Mouse (Mus musculus): Measurements from ENCODE around the gene Krt87. TPM values are rescaled to one million over a fixed set of nuclear protein-coding genes. Genes with fewer than 3 reads are reported as not detected.

The Krt87 gene
- polyA plus RNA-seq, 1 experiment from 2014 or later = 0.86 TPM

DNA sequence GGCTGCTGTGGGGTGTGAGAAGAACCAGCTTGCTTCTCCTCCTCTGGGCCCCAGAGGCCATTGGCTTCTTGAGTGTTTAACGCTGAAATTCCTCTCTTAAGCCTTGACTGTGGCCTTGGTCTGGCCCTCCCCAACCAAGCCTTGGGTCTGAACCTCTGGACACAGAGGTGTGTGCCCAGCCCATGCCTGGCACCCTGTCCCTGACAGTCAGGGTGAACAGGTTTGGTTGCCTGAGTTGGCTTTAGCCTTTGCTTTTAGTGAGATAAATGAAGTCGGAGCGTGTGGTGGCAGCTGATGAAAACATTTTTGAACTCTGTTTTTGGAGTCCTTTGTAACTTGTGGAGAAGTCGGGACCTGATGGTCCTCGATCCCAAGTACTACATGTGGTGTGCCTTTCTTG, 48.4 kb downstream of the Krt87 start:
- no peaks in the 10 kb centered on the region for H3K9me3 ChIP-seq (ENCODE audit: control insufficient read depth, low read length)
- WGBS = 86% methylated on average over 5 of the region's 5 CpGs

DNA sequence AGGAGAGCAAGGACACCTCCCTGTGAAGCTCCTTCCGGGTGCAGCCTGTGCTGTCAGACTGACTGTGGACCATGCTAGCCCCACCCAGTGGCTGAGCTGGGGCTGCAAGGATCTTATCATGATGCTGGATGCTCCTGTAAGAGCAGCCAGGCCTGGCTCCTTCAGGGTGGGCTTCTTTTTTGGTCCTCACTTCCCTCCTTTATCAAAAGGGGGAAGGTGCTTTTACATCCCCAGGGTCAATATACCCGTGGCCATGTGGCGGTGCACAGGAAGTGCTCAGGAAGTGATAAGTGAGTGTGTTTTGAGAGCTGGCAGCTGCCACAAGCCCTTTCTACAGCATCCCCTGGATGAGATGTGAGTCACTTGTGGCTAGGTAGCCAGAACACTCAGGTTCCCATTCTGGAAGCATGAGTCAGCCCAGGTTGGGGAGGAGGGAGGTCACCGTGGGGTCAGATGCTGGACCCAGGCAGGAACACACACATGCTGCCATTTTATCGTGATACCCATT, 50.5 kb downstream of the Krt87 start:
- Histone ChIP-seq H3K27me3 (replicated peaks; ENCODE audit: control insufficient read depth, insufficient read depth, low read length) (no peaks in the 10 kb centered on the region), H3K9ac (ENCODE audit: low read depth, low read length) (no peak overlapping the region), H3K4me2 (ENCODE audit: low read depth, low read length) (no peak overlapping the region), H3K36me3 (ENCODE audit: control insufficient read depth, insufficient read depth, low read length) (no peaks in the 10 kb centered on the region), H3K4me3 (ENCODE audit: low read depth, low read length) (no peak overlapping the region), H3K9me3 (ENCODE audit: control insufficient read depth, low read length) (no peaks in the 10 kb centered on the region), H3K27ac (replicated peaks; ENCODE audit: low read depth, low read length) (no peak overlapping the region), H3K4me1 (ENCODE audit: control insufficient read depth, insufficient read depth, low read length) (no peaks in the 10 kb centered on the region)
- no peak for ATAC-seq (ENCODE audit: low read depth)
- no peak for DNase-seq (ENCODE audit: low spot score)
- WGBS = 47% methylated on average over 5 of the region's 5 CpGs

More for the DNA sequence above, 48.4 kb downstream of the Krt87 start:
- H3K4me1 ChIP-seq (ENCODE audit: control insufficient read depth, insufficient read depth, low read length) = no peaks in the 10 kb centered on the region
- H3K36me3 ChIP-seq (ENCODE audit: control insufficient read depth, insufficient read depth, low read length) = no peaks in the 10 kb centered on the region
- no peak overlapping the region for H3K4me2 ChIP-seq (ENCODE audit: low read depth, low read length)
- H3K9ac ChIP-seq (ENCODE audit: low read depth, low read length) = no peak overlapping the region
- H3K4me3 ChIP-seq (ENCODE audit: low read depth, low read length) = no peak overlapping the region
- DNase-seq (ENCODE audit: low spot score) = no peak
- no peak overlapping the region for H3K27ac ChIP-seq (replicated peaks; ENCODE audit: low read depth, low read length)
- ATAC-seq (ENCODE audit: low read depth) = no peak
- H3K27me3 ChIP-seq (replicated peaks; ENCODE audit: control insufficient read depth, insufficient read depth, low read length) = no peaks in the 10 kb centered on the region

DNA sequence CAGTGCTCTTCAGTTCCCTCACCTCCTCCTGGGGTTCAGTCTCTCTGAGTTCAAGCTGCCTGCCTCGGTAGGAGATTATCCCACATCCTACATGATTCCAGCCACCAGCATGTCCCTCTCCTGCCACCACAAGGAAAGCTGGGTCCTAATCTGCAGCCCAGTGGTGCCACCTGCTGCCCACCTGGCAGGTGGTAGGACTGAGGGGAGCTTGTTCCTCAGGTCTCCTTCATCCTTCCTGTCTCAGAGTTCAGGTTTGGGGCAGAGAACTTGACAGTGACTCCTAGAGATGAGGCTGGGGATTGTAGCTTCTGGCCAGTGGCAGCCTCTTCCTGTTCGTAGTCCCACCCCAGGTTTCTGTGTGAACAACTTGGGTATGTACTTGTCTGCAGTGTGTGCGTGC, 51.4 kb downstream of the Krt87 start:
- Histone ChIP-seq H3K4me3 (ENCODE audit: low read depth, low read length) (no peak overlapping the region), H3K4me1 (ENCODE audit: control insufficient read depth, insufficient read depth, low read length) (no peaks in the 10 kb centered on the region), H3K27ac (replicated peaks; ENCODE audit: low read depth, low read length) (no peak overlapping the region), H3K27me3 (replicated peaks; ENCODE audit: control insufficient read depth, insufficient read depth, low read length) (no peaks in the 10 kb centered on the region), H3K4me2 (ENCODE audit: low read depth, low read length) (no peak overlapping the region), H3K9ac (ENCODE audit: low read depth, low read length) (no peak overlapping the region), H3K36me3 (ENCODE audit: control insufficient read depth, insufficient read depth, low read length) (no peaks in the 10 kb centered on the region), H3K9me3 (ENCODE audit: control insufficient read depth, low read length) (no peaks in the 10 kb centered on the region)
- DNase-seq (ENCODE audit: low spot score) = no peak
- WGBS = 60% methylated on average over 3 of the region's 3 CpGs
- ATAC-seq (ENCODE audit: low read depth) = 0 out of 2 replicates have a peak, but pooled peaks have one; percentile 45

DNA sequence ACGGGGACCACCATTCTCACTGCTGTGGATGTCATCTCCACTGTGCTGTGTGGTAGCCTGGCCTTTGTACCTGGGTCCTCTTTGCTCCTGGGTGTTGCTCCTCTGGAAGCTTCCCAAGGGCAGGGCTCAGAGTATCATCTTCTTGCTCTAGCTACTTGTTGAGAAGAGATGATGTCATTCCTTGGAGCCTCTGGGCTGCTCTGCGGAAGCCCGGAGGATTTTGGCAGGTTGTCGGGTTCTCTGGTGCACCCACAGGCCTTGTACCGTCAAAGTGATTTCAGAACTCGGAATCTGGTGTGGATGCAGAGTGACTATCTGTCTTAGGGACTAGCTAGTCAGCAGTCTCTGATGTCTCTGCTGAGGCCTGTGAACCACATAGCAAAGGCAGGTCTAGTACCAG, 53.5 kb downstream of the Krt87 start:
- Histone ChIP-seq H3K4me2 (ENCODE audit: low read depth, low read length) (no peak overlapping the region), H3K4me1 (ENCODE audit: control insufficient read depth, insufficient read depth, low read length) (no peaks in the 10 kb centered on the region), H3K27me3 (replicated peaks; ENCODE audit: control insufficient read depth, insufficient read depth, low read length) (no peaks in the 10 kb centered on the region), H3K9ac (ENCODE audit: low read depth, low read length) (no peak overlapping the region), H3K9me3 (ENCODE audit: control insufficient read depth, low read length) (no peaks in the 10 kb centered on the region), H3K4me3 (ENCODE audit: low read depth, low read length) (no peak overlapping the region), H3K36me3 (ENCODE audit: control insufficient read depth, insufficient read depth, low read length) (no peaks in the 10 kb centered on the region), H3K27ac (replicated peaks; ENCODE audit: low read depth, low read length) (no peak overlapping the region)
- 76% methylated on average over 6 of the region's 6 CpGs for WGBS
- ATAC-seq (ENCODE audit: low read depth) = no peak
- DNase-seq (ENCODE audit: low spot score) = no peak

DNA sequence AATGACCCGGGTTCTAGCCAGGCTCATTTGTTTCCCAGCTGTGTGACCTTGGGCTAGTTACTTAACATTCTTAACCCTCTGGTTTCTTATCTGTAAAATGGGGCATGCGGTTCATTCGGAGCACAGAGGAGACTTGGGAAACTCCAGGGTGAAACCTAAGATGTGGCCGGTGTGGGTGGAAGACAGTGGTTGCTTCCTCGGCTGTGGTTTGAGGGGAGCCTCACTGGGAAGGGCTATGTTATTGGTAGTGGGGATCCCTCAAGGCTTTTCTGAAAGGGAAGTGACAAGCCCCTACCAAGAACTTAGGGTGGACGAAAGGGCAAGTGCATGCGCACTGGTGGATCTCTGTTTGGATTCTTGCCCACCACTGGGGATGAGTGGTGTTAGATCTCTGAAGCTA, 54.0 kb downstream of the Krt87 start:
- no peak overlapping the region for H3K4me2 ChIP-seq (ENCODE audit: low read depth, low read length)
- no peak overlapping the region for H3K4me3 ChIP-seq (ENCODE audit: low read depth, low read length)
- H3K36me3 ChIP-seq (ENCODE audit: control insufficient read depth, insufficient read depth, low read length) = no peaks in the 10 kb centered on the region
- WGBS = 81% methylated on average over 7 of the region's 7 CpGs
- H3K9ac ChIP-seq (ENCODE audit: low read depth, low read length) = no peak overlapping the region
- H3K4me1 ChIP-seq (ENCODE audit: control insufficient read depth, insufficient read depth, low read length) = no peaks in the 10 kb centered on the region
- H3K9me3 ChIP-seq (ENCODE audit: control insufficient read depth, low read length) = no peaks in the 10 kb centered on the region
- ATAC-seq (ENCODE audit: low read depth) = no peak
- no peaks in the 10 kb centered on the region for H3K27me3 ChIP-seq (replicated peaks; ENCODE audit: control insufficient read depth, insufficient read depth, low read length)
- no peak for DNase-seq (ENCODE audit: low spot score)
- H3K27ac ChIP-seq (replicated peaks; ENCODE audit: low read depth, low read length) = no peak overlapping the region

DNA sequence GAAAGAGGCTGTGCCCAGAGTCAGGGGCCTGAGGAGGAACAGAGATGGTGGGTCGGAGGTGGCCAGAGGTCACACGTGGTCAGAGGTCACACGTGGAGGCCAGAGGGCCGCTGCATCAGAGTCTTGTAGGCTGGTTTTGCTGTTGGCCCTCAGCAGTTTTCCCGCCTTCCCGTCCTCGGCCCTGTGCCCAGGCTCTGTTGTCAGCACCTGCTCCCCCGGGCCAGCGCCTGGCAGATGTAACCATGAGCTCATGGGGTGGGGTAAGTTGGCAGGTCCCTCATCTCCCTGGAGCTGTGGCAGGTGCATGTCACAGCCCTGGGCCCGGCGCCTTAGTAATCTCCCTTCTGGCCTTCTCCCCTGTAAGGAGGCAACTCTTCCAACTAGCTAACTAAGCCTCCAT, 55.8 kb downstream of the Krt87 start:
- Histone ChIP-seq H3K4me1 (ENCODE audit: control insufficient read depth, insufficient read depth, low read length) (no peaks in the 10 kb centered on the region), H3K27ac (replicated peaks; ENCODE audit: low read depth, low read length) (no peak overlapping the region), H3K4me3 (ENCODE audit: low read depth, low read length) (no peak overlapping the region), H3K9me3 (ENCODE audit: control insufficient read depth, low read length) (no peaks in the 10 kb centered on the region), H3K4me2 (ENCODE audit: low read depth, low read length) (no peak overlapping the region), H3K9ac (ENCODE audit: low read depth, low read length) (no peak overlapping the region), H3K36me3 (ENCODE audit: control insufficient read depth, insufficient read depth, low read length) (no peaks in the 10 kb centered on the region), H3K27me3 (replicated peaks; ENCODE audit: control insufficient read depth, insufficient read depth, low read length) (no peaks in the 10 kb centered on the region)
- DNase-seq (ENCODE audit: low spot score) = no peak
- 61% methylated on average over 11 of the region's 11 CpGs for WGBS
- no peak for ATAC-seq (ENCODE audit: low read depth)

DNA sequence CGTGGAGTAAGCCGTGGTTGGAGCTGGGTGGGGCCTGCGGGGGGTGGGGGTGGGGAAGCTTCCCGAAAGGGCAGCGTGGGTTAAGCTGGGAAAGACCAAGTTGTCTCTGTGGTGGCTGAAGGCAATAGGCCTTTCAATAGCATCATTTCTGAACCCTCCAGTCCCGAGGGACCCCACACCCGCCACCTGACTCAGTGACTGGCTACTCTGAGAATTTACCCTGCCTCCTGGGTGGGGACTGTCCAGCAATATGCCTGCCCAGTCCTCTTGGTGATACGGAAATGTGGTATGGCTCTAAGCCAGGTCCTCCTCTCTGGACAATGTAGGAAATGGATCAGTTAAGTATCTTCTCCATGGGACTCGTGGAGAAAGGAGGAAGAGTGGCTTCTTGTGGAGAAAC, 56.8 kb downstream of the Krt87 start:
- Histone ChIP-seq H3K27me3 (replicated peaks; ENCODE audit: control insufficient read depth, insufficient read depth, low read length) (no peaks in the 10 kb centered on the region), H3K36me3 (ENCODE audit: control insufficient read depth, insufficient read depth, low read length) (no peaks in the 10 kb centered on the region), H3K4me2 (ENCODE audit: low read depth, low read length) (no peak overlapping the region), H3K9ac (ENCODE audit: low read depth, low read length) (no peak overlapping the region), H3K9me3 (ENCODE audit: control insufficient read depth, low read length) (no peaks in the 10 kb centered on the region), H3K27ac (replicated peaks; ENCODE audit: low read depth, low read length) (no peak overlapping the region), H3K4me3 (ENCODE audit: low read depth, low read length) (no peak overlapping the region), H3K4me1 (ENCODE audit: control insufficient read depth, insufficient read depth, low read length) (no peaks in the 10 kb centered on the region)
- no peak for DNase-seq (ENCODE audit: low spot score)
- ATAC-seq (ENCODE audit: low read depth) = no peak
- 56% methylated on average over 9 of the region's 9 CpGs for WGBS

Other genes starting within 250 kb of the Krt87 start
- gene Grasp, start 214.6 kb downstream of the Krt87 start, polyA plus RNA-seq (2014; fragmentation: Nextera tagmentation; extraction: Ambion mirVana) = 6.1 and 7.9 TPM in 2 replicates
- gene Nr4a1, start 184.5 kb downstream of the Krt87 start, polyA plus RNA-seq (2014; fragmentation: Nextera tagmentation; extraction: Ambion mirVana) = 11.5 and 12.4 TPM in 2 replicates
- gene Atg101, start 154.5 kb downstream of the Krt87 start, polyA plus RNA-seq (2014; fragmentation: Nextera tagmentation; extraction: Ambion mirVana) = 49.9 and 62.0 TPM in 2 replicates
- gene 6030408B16Rik, start 145.6 kb downstream of the Krt87 start, polyA plus RNA-seq (2014; fragmentation: Nextera tagmentation; extraction: Ambion mirVana) = 0.79 and 0.84 TPM in 2 replicates
- gene Krt80, start 68.6 kb downstream of the Krt87 start, polyA plus RNA-seq (2014; fragmentation: Nextera tagmentation; extraction: Ambion mirVana) = 5.5 and 9.5 TPM in 2 replicates
- gene Krt7, start 27.8 kb downstream of the Krt87 start, polyA plus RNA-seq (2014; fragmentation: Nextera tagmentation; extraction: Ambion mirVana) = 25.1 and 33.0 TPM in 2 replicates
- not detected in 2 replicates for gene Krt88, start 8.9 kb upstream of the Krt87 start, polyA plus RNA-seq (2014; fragmentation: Nextera tagmentation; extraction: Ambion mirVana)
- gene Krt81, start 24.9 kb upstream of the Krt87 start, polyA plus RNA-seq (2014; fragmentation: Nextera tagmentation; extraction: Ambion mirVana) = not detected in 2 replicates
- 0.10 and 0.22 TPM in 2 replicates for gene Krt86, start 34.7 kb upstream of the Krt87 start, polyA plus RNA-seq (2014; fragmentation: Nextera tagmentation; extraction: Ambion mirVana)
- 0.26 TPM in 1 of 2 replicates, not detected in the other for gene Krt83, start 52.7 kb upstream of the Krt87 start, polyA plus RNA-seq (2014; fragmentation: Nextera tagmentation; extraction: Ambion mirVana)
- 1.6 and 1.8 TPM in 2 replicates for gene Gm49425, start 78.5 kb upstream of the Krt87 start, polyA plus RNA-seq (2014; fragmentation: Nextera tagmentation; extraction: Ambion mirVana)
- not detected in 2 replicates for gene Krt84, start 94.0 kb upstream of the Krt87 start, polyA plus RNA-seq (2014; fragmentation: Nextera tagmentation; extraction: Ambion mirVana)
- gene Krt82, start 111.9 kb upstream of the Krt87 start, polyA plus RNA-seq (2014; fragmentation: Nextera tagmentation; extraction: Ambion mirVana) = 0.09 and 0.10 TPM in 2 replicates
- gene Krt90, start 124.1 kb upstream of the Krt87 start, polyA plus RNA-seq (2014; fragmentation: Nextera tagmentation; extraction: Ambion mirVana) = 0.31 and 0.50 TPM in 2 replicates
- 2.2 and 2.3 TPM in 2 replicates for gene Krt75, start 135.1 kb upstream of the Krt87 start, polyA plus RNA-seq (2014; fragmentation: Nextera tagmentation; extraction: Ambion mirVana)
- not detected in 2 replicates for gene Gm5414, start 189.4 kb upstream of the Krt87 start, polyA plus RNA-seq (2014; fragmentation: Nextera tagmentation; extraction: Ambion mirVana)
- gene Gm5478, start 208.6 kb upstream of the Krt87 start, polyA plus RNA-seq (2014; fragmentation: Nextera tagmentation; extraction: Ambion mirVana) = not detected in 2 replicates
- gene Krt6b, start 241.5 kb upstream of the Krt87 start, polyA plus RNA-seq (2014; fragmentation: Nextera tagmentation; extraction: Ambion mirVana) = 0.16 and 1.2 TPM in 2 replicates